Mouse (Mus musculus): Measurements from ENCODE around the gene Ppil3.

DNA sequence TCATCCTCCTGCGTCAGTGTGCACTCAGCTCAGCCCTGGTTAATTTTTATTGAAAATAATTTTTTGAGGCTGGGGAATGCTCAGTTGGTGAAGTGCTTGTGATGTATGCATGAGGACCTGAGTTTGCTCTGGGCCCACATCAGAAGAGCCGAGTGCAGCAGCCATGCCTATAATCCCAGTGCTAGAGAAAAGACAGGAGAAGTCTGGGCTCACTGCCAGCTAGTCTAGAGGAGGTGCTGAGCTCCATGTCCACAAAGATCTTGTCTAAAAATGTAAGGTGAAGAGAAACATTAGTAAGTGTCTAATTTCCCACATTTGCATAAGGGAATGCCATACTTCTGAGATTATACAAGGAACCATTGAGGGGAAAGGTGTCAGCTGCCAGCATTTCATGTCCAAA is 13.6 kb upstream of the Ppil3 start:
- TF ChIP-seq GATA1 (IDR thresholded peaks at IDR 0.05; ENCODE audit: low read length), result no peak
- no peak for TF ChIP-seq TAL1 (IDR thresholded peaks at IDR 0.05; ENCODE audit: low read length)

All from erythroblast, embryonic 14.5 days (primary cell).